Mouse (Mus musculus): ENCODE measurements around the gene Gm10964. TPM values are rescaled to one million over a fixed set of nuclear protein-coding genes. Genes with fewer than 3 reads are reported as not detected.

Gene Gm10964
- total RNA-seq, 2 experiments from 2014 or later, result not detected

DNA sequence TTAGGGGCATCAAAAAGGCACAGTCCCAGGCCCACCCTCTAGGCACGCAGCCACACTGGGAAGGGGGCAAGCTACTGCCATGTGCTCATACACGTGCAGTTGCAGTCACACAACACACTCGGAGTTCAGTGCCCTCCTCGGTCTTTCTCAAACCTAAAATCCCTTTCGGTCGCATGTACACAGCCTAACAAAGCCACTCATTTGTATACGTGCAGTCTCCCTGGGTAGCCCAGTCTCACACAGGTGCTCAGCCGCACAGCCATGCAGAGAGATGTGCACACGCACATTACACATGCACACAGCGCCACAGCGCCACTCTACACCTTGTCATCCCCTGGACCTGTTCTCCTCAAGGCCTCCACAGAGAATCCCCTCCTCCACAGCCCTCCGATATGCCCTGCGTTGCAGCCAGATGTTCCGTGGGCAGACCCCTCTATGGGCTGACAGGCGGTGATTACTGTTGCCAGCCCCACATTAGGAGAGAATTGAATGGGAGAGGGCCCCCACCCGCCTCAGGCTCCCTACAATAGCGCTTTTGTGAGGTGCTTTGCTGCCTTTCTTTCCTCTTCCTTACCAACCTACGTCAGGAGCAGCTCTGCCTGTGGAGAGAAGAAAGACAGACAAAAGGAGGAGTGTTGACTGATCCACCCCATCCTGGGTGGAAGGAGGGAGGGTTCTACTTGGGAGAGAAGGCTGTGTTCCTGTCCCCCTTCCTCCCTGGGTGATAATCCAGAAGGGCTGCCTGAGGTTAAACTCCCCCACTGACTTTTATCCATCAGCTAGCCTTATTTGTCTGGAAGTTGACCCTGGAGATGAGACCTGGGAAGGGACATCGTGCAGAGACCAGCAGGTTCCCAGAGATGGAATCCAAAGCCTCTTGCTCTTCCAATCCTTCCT lies 5.1 kb upstream of the Gm10964 start:
- peak; percentile 42 to 53 for DNase-seq (ENCODE audit: low spot score in 2 of 2)

DNA sequence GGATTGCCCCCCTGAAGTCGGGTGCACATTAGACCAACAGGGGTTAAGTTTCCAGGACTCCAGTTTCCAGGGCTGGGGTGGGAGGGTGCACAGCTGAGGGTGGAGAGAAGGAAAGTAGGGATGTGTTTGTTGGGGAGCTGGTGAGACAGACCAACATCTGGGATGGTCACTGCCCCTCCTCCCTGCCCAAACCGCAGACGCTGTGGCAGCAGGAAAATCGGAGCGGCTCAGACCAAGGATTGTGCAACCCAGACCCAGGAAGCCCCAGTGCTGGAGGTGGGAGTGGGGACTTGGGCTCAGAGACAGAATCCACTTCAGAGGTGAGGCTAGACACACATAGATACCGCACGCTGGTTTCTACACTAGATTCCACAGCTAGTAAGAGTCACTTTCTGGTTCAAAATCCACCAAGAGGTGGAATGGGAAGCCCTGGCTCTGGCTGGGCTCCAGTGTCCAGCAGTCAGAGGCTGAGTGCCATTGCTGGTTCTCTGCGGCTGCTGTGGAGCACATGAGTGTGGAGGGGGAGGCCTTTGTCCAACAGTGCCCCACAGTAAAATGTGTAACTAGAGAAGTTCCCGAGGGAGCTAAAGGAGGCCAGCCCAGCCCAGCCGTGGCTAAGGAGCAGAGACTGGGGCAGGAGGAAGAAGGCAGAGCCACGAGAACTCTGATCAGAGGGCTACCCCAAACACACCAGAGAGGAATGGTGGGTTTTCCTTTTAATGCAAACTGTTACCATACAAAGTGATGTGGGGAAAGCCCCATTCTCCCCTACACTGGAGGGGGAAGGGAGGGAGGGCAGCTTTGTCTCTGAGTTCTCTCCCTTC lies 4.3 kb upstream of the Gm10964 start:
- no peak for DNase-seq (ENCODE audit: low spot score in 2 of 2)

DNA sequence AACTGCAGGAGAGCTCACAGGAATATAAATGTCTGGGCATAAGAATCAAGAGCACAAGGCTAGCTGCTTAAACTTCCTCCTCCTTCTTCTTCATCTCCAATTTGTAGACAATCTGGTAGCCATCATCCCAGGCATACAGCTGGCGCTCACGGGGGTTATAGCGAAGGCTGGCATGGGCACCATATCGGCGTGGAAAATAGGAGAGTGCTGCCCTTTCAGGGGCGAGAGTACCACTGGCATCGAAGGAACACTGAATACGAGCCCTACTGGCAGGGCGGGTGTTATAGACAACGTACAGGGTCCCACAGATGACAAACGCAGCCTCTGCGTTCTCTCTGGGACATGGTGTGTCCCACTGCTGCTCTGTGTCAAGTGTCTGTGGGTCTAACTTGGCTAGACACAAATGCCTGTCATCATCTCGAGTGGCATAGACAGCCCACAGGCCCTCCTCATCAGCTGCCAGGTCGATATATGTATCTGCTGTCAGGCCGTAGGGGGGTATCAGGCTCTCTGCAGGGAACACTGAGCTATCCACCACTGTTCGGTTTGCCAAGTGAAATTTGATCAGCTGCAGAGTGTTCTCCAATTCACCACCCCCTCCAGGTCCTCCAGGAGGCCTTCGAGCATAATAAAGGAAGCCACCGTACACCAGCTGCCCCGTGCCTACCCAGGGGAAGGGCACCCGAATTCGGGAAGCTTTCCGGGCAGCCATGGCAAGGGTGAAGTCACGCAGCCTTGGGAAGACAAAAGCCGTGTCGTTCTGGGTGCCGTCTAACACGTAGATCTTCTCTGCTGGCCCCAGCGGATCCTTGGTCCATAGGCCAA lies 3.2 kb upstream of the Gm10964 start:
- no peak for DNase-seq (ENCODE audit: low spot score in 2 of 2)

DNA sequence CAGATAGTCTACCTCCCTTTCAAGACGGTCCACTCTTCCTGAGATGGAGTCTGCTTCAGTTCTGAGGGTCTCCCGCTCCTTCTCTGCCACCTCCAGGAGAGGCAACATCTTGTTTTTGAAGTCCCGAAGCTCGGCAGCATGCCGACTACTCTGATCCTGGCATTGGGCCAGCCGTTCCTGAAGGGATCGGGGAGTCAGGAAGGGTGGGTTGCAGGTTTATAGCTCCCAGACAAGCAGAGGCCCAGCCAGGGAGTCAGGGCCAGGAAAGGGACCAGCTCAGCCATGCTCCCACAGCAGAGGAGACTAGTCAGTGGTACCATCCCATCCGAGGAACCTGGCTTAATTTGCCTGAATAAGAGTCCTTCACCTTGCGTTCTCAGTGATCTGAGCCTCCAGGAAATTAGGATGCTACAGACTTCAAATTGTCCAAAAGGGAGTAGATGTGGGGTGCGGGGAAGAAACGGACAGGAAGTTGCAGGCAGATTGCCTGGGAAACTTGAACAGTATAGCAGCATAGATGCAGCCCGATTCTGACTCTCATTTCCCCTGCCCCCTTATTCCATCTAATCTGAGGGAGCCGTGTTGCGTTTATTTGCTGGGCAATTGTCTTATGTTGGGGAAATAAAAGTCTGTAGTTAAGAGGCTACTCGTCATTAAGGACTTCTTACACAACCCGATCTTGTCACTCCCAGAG lies 2.0 kb upstream of the Gm10964 start:
- peak in 1 of 2 experiments; percentile 48 for DNase-seq (ENCODE audit: low spot score in 2 of 2)

DNA sequence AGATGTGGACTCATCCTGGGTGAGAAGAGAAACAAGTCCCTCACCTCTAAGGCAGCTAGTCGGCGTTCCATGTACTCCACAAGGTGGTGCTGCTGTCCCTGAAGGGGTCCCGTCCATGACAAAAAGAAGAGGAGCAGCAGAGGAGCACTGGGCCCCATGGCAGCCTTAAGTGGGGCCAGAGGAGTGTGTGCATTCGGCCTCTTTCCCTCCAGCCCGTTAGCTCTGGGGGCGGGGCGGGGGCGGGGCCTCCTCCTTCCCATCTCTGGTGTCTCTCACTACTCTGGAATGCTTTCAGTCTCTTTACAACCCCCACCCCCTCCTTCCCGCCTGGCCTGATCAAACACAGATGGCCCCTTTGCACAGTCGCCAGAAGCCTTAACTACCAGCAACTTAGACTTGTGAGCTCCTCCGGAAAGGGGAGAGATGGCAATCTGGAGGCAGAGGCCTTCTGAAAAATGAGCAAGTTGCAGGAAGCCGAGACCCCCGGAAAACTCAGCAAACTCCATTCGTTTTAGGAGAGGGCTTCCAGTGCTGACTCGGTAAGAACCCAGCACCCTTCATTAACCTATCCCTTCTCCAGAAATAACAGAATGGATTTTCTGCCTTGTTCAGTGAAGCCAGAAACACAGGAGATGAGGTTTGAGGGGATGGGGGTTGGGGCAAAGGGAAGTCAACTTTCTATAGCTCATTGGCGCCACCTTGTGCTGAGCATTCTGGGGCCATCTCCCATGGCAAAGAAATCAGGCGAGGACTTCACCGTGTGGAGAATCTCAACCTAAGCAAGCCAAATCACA lies 1.2 kb upstream of the Gm10964 start, which contains the start of gene Olfml3:
TSS of gene Olfml3 (minus strand) at position 224 of the 794 bp plus-strand sequence.
- peak; percentile 96 to 98 for DNase-seq (ENCODE audit: low spot score in 2 of 2)

DNA sequence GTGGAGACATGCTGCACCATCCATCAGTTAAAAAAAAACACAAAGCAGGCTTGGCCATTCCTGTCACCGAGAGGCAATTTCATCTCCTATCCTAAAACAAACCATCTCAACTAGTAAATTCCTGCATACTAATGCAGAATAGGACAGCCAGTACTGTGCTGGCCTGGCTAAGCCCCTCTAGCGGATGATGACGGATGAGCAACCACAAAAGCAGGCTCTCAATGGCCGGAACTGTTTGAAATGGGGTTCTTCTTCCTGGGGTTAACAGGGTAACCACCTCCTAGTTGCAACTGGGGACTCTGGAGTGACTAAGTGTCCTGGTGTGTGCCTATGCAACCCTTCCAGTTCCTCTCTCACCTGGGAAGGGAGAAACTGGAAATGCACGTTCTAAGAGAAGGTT lies 1.2 kb downstream of the Gm10964 start:
- no peak for DNase-seq (ENCODE audit: low spot score in 2 of 2)

DNA sequence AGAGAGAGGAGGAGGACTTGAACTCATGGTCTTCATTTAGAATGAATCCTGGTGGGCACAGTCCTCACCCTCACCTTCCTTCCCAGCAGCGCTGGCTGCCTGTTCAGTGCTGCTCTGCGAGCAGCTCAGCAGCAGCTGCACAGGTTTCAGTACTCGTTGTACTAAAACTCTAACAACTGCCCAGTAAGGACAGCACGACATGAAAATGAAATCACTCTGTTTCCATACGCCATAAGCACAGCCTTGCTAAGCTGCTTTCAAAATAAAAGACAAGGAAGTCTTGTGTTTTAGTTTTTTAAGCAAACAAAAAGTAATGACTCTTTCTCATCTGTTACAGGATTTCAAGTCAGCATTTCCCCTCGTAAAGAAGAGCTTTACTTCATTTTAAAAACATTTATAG lies 4.0 kb downstream of the Gm10964 start:
- no peak for DNase-seq (ENCODE audit: low spot score in 2 of 2)

DNA sequence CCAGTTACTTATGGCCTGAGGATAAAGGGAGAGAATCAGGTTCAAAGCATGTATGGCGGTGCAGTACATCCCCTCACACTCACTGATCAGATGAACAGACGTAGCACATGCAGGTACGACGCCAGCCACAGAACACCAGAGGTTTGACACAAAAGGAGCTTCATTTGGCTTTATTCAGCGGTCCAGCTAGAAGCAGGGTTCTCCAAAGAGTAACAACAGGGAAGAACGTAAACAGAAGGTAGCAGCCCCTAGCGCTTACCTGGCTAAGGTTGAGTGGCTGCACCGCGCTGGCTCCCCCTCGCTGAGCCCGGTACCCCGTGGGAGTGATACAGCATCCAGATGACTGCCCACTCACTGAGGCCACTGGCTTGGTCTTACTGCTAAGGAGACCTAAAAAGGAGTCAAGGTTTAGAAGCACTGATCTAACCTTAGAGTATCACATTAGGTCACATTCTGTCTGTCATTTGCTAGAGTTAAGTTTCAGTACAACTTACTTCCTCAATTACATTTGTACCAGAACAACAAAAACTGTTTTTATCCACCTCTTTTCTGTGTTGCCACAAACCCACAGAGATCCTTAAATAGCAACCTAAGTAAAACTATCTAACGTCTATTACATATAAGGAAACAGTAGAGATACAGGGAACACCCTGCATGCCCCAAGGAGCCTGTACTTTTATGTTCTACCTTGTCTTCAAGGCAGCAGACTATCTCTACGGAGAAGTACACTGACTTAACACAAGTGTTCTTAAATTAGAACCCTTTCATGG lies 6.0 kb downstream of the Gm10964 start:
- no peak for DNase-seq (ENCODE audit: low spot score in 2 of 2)

DNA sequence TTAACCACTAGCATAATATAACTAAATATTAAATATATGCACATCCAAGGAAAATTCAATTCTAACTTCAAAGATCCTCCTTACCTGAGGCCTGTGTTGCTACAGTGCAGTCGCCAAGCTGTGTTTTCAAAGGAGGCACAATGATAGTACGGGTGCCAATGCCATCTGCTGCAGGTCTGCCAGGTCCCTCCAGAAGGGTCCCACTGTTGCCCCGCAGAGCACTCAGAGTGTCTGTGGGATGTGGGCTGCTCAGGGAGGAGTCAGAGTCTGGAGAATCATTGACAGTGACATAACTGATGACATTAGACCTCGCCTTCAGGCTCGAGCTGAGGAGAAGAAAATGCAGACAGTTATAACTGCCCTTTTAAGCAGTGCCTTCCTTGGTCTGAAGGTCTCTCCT lies 7.5 kb downstream of the Gm10964 start:
- no peak for DNase-seq (ENCODE audit: low spot score in 2 of 2)

DNA sequence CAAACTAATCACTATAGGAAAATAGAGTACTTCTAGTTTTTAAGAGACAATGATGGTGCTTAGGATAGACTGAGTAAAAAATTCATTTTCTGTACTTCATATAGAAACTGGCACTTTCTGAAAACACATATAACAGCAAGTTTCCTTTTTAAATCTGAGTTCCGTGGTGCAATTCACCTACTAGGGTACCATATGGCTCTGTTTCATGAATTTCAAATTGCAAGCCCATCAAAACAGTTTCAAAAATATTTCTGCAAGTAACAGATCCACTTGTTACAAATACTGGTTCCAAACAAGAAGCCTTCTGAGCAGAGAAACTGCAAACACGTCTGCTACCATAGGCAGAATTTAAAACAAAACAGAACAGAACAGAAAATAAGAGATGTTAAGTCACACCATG lies 12.4 kb downstream of the Gm10964 start:
- no peak for DNase-seq (ENCODE audit: low spot score in 2 of 2)

DNA sequence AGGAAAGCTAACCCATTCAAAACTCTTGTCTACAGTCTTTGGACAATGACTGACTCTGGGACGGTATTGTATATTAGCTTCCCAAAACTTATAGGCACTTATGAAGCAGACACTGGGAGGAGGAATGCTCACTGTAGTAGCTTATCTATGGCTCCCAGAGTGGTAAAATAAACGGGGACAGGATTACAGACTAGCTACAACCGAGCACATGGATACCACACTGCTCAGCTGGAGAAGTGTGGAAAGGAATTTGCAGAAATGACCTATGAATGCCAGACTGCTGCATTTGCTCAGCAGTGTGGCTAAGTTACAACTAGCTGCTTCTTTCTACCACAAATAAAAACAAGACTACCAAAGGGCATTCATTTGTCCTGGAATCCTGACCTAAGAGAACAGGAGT lies 16.2 kb downstream of the Gm10964 start:
- DNase-seq (ENCODE audit: low spot score in 2 of 2), result no peak

DNA sequence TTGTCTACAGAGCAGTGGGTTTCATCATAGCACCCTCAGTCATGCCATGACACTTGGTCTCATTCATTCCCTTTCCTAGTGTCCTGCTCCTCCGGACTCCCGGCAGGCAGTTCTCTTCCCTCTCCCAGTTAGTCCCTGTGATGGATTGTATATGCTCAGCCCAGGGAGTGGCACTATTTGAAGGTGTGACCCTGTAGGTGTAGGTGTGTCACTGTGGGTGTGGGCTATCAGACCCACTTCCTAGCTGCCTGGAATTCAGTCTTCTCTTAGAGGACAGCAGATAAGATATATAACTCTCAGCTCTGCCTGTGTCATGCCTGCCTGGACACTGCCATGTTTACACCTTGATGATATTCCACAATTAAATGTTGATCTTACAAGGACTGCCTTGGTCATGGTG lies 17.8 kb downstream of the Gm10964 start:
- no peak for DNase-seq (ENCODE audit: low spot score in 2 of 2)

DNA sequence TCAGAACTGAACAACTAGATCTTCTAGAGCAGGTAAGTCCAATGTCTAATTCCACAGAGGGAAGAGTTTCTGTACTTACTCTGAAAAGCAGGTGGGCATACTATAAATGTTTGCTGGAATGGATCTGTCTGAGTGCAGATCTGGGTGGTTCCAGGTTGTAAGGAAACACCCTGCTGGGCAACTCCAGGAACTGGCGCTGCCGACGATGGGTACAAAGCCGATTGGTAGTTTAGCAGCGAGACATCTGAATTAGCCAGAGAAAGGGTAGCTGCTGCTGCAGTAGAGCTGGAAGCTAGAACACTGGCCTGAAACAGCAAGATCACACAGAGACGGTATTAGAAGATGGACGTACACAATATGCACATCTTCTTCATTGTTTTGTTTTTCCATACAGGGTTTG lies 19.3 kb downstream of the Gm10964 start:
- no peak for DNase-seq (ENCODE audit: low spot score in 2 of 2)

DNA sequence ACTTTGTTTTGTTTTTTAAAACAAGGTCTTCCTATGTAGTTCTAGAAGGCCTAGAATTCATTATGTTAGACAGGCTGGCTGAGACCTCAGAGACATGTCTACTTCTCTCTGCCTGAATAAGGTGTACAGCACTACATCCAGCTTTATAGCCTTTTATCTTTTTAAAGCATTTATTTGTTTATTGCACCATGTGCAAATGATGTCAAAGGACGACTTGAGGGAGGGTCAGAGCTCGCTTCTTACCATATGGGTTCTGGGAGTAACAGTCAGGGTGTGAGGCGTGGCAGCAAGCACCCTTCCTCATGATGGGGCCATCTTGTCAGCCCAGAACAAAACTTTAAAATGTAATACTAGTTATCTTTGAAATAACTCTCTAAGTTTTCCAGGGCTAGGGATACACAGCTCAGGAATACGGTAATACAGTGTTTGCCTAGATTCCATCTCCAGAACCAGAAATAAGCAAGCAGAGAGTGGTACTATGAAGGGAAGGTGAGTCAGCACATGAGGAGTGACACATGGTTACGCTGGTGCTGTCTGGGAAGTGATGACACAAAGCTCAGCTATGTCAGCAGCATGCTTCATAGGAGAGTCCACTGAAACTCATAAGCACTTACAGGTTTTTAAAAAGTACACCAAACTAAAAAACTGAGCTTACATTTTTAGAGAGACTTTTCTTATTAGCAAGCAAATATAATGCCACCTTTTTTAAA lies 20.2 kb downstream of the Gm10964 start:
- DNase-seq (ENCODE audit: low spot score in 2 of 2), result no peak

DNA sequence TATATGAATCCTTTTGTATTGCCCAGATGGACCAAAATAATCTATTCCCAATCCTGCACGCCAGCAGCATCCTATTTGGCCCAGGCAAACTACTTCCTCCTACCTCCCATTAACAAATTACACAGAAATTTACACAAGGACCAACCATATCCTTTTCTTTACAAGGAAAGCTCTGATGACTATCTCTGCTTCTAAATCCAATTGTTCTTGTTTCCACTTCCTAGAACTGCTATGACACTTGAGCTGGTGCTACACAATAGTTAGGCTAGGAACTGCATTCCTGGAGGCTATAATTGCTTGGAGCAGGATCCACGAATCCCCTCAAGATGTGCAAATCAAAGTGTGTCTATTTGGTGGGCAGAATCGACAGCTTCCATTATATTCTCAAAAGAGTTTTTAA lies 27.6 kb downstream of the Gm10964 start:
- DNase-seq (ENCODE audit: low spot score in 2 of 2), result no peak

DNA sequence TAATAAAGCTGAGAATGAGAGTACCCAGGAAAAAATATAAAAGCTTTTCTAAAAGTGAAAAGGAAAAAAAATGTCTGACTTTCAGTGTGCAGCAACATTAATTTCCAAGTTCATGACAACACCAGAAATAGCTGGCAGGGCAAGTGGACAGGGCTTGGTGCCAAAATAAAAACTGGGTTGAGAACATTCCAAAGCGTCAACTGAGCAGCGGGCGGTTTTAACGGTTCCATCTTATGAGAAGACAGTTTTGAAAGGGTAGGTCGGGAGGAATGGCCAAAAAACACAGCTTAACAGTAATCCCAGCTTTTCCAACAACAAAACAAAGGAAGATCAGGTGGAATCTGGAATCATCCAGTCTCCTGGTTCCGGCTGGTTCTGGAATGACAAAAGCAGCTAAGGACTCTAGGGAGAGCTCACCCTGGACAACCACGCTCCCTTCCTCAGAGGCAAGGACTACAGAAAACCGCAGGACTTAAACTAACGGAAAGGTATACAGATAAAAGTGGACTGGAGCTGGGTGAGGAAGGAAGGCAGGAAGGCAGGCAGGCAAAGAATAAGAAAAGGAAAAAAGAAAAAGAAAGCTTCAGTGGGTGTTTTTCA lies 32.5 kb downstream of the Gm10964 start:
- peak; percentile 32 to 48 for DNase-seq (ENCODE audit: low spot score in 2 of 2)

DNA sequence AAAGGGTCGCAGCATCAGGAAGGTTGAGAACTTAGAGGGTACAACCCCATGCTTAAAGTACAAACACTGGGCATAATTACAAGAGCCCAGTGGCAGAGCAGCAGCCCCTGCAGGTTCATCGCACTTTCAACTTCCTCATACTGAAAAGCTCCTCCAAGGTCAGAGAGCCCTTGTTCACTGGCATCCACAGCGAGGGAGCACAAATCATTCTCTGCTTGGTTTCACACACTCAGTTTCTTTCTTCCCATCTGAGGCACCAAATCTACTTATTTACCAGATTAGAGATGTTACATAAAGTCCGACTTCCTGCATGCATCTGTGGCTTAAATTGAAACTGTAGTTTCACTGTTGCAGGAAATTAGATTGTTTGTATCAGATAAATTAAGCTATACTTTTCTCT lies 33.7 kb downstream of the Gm10964 start:
- no peak for DNase-seq (ENCODE audit: low spot score in 2 of 2)

DNA sequence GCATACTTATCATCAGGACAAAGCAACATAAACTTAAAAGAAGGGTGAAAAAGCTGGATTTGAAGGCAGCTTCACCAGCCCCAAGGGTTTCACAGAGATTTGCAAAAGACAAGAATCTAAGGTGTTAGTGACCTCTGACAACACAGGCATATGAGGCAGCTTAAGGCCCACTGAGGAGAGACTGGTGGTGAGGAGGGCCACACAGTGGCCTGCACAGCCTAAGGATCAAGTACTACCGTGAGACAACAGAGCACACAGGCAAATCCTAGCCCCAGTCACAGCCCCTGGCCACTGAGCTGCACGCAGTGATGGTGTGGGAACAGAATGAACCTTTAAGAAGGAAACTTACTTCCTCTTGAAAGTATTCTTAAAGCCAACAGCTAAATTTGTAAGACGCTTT lies 34.3 kb downstream of the Gm10964 start:
- no peak for DNase-seq (ENCODE audit: low spot score in 2 of 2)
